Mouse (Mus musculus) adrenal gland, adult 2 months (tissue): ENCODE data around the gene Hspa1l. TPM values are rescaled to one million over a fixed set of nuclear protein-coding genes. Genes with fewer than 3 reads are reported as not detected.
"Not testable (repeated sequence)": the region's sequence is repeated elsewhere in the genome, so short reads cannot be mapped to it uniquely, and the experiment has no call there.

Source experiments
- DNase-seq: peaks from one replicate; pipeline ENCODE4 v3.0.0; 2021
- long read RNA-seq: library from polyadenylated mRNA; stranded (forward); transcript quantifications from one replicate; pipeline ENCODE4 v2.0.0, GENCODE M21; 2021
- polyA plus RNA-seq: library from polyadenylated mRNA; depleted of rRNA; stranded (reverse); fragments of >200 nt; gene quantifications from 2 replicates; pipeline ENCODE4 v1.2.3, GENCODE M21; 2012; rRNA removed
- total RNA-seq, 2 experiments: library from RNA; stranded (reverse); gene quantifications; 2 replicates each; pipeline ENCODE4 v1.2.3; 2021

Gene Hspa1l
- total RNA-seq (under 1 TPM; 0.28 to 0.29 TPM), polyA plus RNA-seq (0.11 and 0.17 TPM in 2 replicates)
- long read RNA-seq = 0 reads

GRCm38 (mm10) chr17:34972069-34972749 lies at the start of gene Hspa1l, which contains the start of gene Hspa1a:
Gene Hspa1l, plus strand, starts transcription at chr17:34972703.
Gene Hspa1a, minus strand, starts transcription at chr17:34972156.
- peak; percentile 94 for DNase-seq

DNA sequence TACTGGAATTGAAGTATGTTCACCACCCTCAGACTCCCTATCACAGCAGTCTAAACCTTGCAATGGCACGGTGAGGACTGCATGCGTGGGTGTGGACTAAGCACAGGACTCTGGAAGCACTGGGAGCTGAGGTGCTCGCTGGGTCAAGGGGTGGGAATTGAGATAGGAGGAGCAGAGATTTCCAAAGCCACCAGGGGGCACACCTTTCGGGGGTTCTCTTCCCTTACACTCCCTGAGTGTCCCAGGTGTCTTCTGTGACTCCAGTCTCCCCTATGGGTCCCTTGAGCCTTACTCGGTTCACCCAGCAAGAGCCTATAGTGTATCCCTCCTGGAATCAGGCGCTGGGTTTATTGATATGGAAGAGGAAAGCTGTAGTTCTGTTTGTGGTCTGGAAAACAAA lies 49.6 kb upstream of the Hspa1l start:
- DNase-seq = no peak

- no peak for DNase-seq
These were observed 48.2 kb upstream of the Hspa1l start for GRCm38 (mm10) chr17:34924258-34924657.

DNA sequence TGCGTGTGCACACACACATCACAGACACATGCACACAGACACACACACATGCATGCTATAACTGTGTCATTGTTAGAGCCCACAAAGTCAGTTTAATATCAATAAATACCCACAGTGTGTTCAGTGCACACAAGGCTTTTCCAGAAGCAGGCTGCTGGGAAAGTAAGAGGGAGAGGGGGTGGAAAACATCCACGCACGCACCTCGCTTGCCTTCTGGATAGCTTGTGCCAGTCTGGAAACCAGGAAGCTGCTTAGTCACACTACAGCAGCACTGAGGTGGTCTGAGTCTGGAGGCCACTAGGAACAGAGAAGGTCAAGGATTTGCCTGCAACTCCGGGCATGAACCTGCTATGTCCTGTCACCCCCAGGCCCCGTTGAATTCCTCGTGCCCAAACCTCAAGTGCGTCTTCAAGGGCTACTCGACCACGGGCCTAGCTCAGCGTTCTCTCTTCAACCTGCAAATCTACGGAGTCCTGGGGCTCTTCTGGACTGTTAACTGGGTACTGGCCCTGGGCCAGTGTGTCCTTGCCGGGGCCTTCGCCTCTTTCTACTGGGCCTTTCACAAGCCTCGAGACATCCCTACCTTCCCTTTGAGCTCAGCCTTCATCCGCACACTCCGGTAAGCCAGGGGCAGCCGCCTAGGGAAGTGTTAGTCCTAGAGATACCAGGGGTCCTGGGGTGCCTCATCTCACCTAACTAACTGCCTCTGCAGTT lies 45.0 kb upstream of the Hspa1l start:
- peak; percentile 73 for DNase-seq

GRCm38 (mm10) chr17:34928841-34929240 lies 43.7 kb upstream of the Hspa1l start:
- no peak for DNase-seq

DNA sequence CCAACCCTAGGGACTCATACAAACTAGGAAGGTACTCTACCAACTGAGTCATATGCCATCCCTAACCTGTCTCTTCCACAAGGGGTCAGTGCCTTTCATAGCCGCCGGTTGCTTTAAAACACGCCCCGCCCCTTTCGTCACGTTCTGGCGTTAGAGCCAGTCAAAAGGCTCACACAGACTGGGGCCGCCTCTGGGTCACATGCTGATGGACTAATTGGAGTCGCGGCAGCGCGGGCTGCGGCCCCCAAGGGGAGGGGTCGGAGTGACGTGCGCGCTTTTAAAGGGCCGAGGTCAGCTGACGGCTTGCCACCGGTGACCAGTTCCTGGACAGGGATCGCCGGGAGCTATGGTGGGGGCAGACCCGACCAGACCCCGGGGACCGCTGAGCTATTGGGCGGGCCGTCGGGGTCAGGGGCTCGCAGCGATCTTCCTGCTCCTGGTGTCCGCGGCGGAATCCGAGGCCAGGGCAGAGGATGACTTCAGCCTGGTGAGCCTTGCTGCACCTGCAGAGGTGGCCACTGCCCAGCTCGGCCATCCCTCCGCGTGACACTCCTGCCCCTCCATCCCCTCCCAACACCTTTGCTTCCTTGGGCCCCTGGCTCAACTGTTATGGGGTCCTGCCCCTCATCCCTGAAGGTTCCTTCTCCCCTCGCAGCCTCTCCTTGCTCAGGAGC lies 41.3 kb upstream of the Hspa1l start, which contains the start of gene Neu1:
Gene Neu1 (plus strand): TSS at position 193 of the 674 bp plus-strand sequence.
- DNase-seq = peak; percentile 99

DNA sequence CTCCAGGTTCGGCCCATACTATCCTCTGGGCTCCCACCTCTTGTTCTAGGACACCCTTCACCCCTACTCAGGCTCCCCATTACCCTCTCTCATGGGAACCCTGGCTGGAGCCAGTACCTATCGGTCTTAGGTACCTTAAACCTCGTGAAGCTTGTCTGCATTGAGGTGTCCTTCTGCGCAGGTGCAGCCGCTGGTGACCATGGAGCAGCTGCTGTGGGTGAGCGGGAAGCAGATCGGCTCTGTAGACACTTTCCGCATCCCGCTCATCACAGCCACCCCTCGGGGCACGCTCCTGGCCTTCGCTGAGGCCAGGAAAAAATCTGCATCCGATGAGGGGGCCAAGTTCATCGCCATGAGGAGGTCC lies 40.8 kb upstream of the Hspa1l start:
- DNase-seq = peak; percentile 38

DNA sequence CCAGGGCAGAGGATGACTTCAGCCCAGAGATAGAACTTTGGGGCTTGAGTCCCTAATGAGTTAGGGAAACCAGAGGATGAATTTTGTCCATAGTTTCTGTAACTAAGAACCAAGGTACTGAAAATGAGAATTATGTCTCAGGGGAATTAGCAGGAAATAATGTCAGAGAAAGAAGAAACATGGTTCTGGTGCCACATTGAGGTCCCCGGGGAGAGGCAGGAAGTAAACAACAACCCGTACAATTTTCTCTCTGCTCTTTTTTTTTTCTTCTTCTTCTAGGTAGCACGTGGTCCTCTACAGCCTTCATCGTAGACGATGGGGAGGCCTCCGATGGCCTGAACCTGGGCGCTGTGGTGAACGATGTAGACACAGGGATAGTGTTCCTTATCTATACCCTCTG lies 40.2 kb upstream of the Hspa1l start:
- no peak for DNase-seq

DNA sequence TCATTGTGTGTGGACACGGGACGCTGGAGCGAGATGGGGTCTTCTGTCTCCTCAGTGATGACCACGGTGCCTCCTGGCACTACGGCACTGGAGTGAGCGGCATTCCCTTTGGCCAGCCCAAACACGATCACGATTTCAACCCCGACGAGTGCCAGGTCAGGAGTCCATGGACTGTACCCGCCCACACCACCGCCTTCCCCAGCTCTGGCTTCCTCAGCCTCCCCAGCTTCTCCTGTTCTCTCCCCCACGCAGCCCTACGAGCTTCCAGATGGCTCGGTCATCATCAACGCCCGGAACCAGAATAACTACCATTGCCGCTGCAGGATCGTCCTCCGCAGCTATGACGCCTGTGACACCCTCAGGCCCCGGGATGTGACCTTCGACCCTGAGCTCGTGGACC lies 38.5 kb upstream of the Hspa1l start:
- no peak for DNase-seq

DNA sequence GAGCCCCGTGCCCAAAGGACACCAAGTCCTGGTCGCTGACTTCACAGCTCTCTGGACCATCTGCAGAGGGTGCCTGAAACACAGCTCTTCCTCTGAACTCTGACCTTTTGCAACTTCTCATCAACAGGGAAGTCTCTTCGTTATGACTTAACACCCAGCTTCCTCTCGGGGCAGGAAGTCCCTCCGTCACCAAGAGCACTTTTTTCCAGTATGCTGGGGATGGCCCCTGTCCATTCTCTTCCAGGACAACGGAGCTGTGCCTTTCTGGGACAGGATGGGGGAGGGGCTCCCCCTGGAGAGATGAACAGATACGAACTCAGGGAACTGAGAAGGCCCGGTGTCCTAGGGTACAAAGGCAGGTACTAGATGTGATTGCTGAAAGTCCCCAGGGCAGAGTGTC lies 37.7 kb upstream of the Hspa1l start:
- DNase-seq = peak; percentile 38

GRCm38 (mm10) chr17:34937960-34938505 lies 34.5 kb upstream of the Hspa1l start:
- DNase-seq = no peak

DNA sequence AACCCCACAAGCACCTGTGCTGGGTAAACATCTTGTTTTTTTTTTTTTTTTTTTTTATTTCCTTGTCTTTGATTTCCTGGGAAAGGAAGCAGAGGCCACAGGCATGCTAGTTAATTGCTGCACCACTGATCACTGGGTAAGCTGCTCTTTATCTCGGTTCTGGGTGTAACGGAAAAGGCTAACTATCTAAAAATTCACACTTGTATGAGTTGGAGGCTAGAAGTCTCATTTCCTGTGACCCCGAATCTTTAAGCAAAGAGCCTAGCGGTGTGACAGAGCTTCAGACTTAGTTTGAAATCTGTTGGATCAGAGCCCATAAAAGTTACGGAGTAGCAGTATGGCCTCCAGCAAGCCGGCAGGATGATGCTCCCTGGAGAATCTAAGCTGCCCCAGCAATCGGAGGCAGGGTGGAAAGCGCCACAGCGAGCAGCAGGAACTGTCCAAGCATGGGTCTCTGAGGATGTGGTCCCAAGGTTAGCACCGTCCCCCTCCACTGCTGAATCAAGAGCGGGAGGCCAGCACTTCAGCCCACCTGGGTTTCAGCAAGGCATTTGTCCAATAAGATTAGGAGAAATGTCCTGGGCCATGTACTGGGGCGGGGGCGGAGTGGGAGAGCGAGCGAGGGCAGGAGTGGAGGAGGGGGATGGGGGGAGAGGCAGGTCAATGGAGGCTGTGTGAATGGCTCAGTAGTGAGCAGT lies 31.0 kb upstream of the Hspa1l start:
- DNase-seq = peak; percentile 46

GRCm38 (mm10) chr17:34943128-34943815 lies 29.2 kb upstream of the Hspa1l start:
- no peak for DNase-seq

GRCm38 (mm10) chr17:34944362-34944761 lies 28.1 kb upstream of the Hspa1l start:
- no peak for DNase-seq

- DNase-seq = no peak
These were observed 25.9 kb upstream of the Hspa1l start for GRCm38 (mm10) chr17:34946486-34947140.

- DNase-seq = peak; percentile 27
These were observed 24.9 kb upstream of the Hspa1l start for GRCm38 (mm10) chr17:34947606-34948005.

GRCm38 (mm10) chr17:34948721-34949552 lies 23.6 kb upstream of the Hspa1l start:
- DNase-seq = not testable (repeated sequence)

- no peak for DNase-seq
These were observed 22.9 kb upstream of the Hspa1l start for GRCm38 (mm10) chr17:34949553-34949969.
